Mouse (Mus musculus) activated CD4-positive, CD25-positive, alpha-beta regulatory T cell (primary cell): ENCODE results near the gene Wfdc15b. TPM values are rescaled to one million over a fixed set of nuclear protein-coding genes. Genes with fewer than 3 reads are reported as not detected.

Experiments used
- polyA plus RNA-seq, 2 experiments: library from polyadenylated mRNA; unstranded; fragments of 100-300 nt; shearing (Covaris generic); gene quantifications; one replicate each; pipeline ENCODE4 v1.2.1; 2017

Wfdc15b gene
- not detected for polyA plus RNA-seq

GRCm38 (mm10) chr2:164221522-164221921 lies at the start of gene Wfdc15b:
Wfdc15b (minus strand) TSS chr2:164221660.

GRCm38 (mm10) chr2:164256540-164256939 lies 35.1 kb upstream of the Wfdc15b start, which contains the start of gene Svs3b:
Svs3b (minus strand) TSS chr2:164256640.

GRCm38 (mm10) chr2:164238366-164238765 lies 16.9 kb upstream of the Wfdc15b start, which contains the start of gene Svs2:
Svs2 (minus strand) TSS chr2:164238466.

GRCm38 (mm10) chr2:164199626-164200327 lies 21.7 kb downstream of the Wfdc15b start, which contains the start of gene Wfdc15a:
Wfdc15a (minus strand) TSS chr2:164200130.

GRCm38 (mm10) chr2:164190576-164190975 lies 30.9 kb downstream of the Wfdc15b start, which contains the start of gene Wfdc12:
Wfdc12 (minus strand) TSS chr2:164190608.

GRCm38 (mm10) chr2:164182692-164183255 lies 38.7 kb downstream of the Wfdc15b start, which contains the start of gene Wfdc5:
Wfdc5 (minus strand) TSS chr2:164182742.

GRCm38 (mm10) chr2:164170902-164171301 lies 50.6 kb downstream of the Wfdc15b start, which contains the start of gene Kcns1:
Kcns1 (minus strand) TSS chr2:164171113.

Other genes with a start within 250 kb of the Wfdc15b start
- gene Ywhab, start 226.7 kb downstream of the Wfdc15b start, polyA plus RNA-seq = 100 to 1,000 TPM; 188 to 246 TPM
- 1 to 10 TPM; 2.2 to 3.8 TPM for gene Pabpc1l, start 196.2 kb downstream of the Wfdc15b start, polyA plus RNA-seq
- gene Stk4, start 151.3 kb downstream of the Wfdc15b start, polyA plus RNA-seq = 100 to 1,000 TPM; 186 to 204 TPM
- 100 to 1,000 TPM; 109 to 134 TPM for gene Tomm34, start 150.5 kb downstream of the Wfdc15b start, polyA plus RNA-seq
- not detected for gene Kcns1, start 50.5 kb downstream of the Wfdc15b start, polyA plus RNA-seq
- gene Wfdc5, start 38.9 kb downstream of the Wfdc15b start, polyA plus RNA-seq = under 1 TPM in 1 of 2 experiments, not detected in 1; 0.50 TPM
- gene Wfdc12, start 31.1 kb downstream of the Wfdc15b start, polyA plus RNA-seq = under 1 TPM in 1 of 2 experiments, not detected in 1; 0.43 TPM
- gene Wfdc15a, start 21.5 kb downstream of the Wfdc15b start, polyA plus RNA-seq = not detected
- not detected for gene Svs2, start 16.8 kb upstream of the Wfdc15b start, polyA plus RNA-seq
- gene Svs3b, start 35.0 kb upstream of the Wfdc15b start, polyA plus RNA-seq = not detected
- gene Svs4, start 56.8 kb upstream of the Wfdc15b start, polyA plus RNA-seq = not detected
- gene Svs3a, start 67.6 kb upstream of the Wfdc15b start, polyA plus RNA-seq = not detected
- gene Svs6, start 95.1 kb upstream of the Wfdc15b start, polyA plus RNA-seq = not detected
- gene Svs5, start 111.1 kb upstream of the Wfdc15b start, polyA plus RNA-seq = not detected
- gene Slpi, start 167.4 kb upstream of the Wfdc15b start, polyA plus RNA-seq = 10 to 100 TPM in 1 of 2 experiments, 1 to 10 TPM in 1; 8.3 to 12.3 TPM
- not detected for gene Rbpjl, start 181.5 kb upstream of the Wfdc15b start, polyA plus RNA-seq
- not detected for gene Matn4, start 183.5 kb upstream of the Wfdc15b start, polyA plus RNA-seq
- gene Sdc4, start 222.2 kb upstream of the Wfdc15b start, polyA plus RNA-seq = 10 to 100 TPM in 1 of 2 experiments, 1 to 10 TPM in 1; 2.1 to 10.2 TPM
- 100 to 1,000 TPM; 109 to 126 TPM for gene Sys1, start 235.3 kb upstream of the Wfdc15b start, polyA plus RNA-seq
- 10 to 100 TPM; 11.8 to 17.1 TPM for gene Gm20458, start 239.3 kb upstream of the Wfdc15b start, polyA plus RNA-seq